Mouse (Mus musculus) MEL (cell line): ENCODE measurements around the gene Cobll1. TPM values are rescaled to one million over a fixed set of nuclear protein-coding genes. Genes with fewer than 3 reads are reported as not detected.

Experiments used
- DNase-seq: peaks from one replicate; pipeline ENCODE4 v3.0.0; 2011; ENCODE audit warnings: low read depth, low spot score
- H3K27ac ChIP-seq: 2 replicates; pipeline ENCODE4 v1.5.1; 2012; ENCODE audit warnings: low read depth, mild to moderate bottlenecking, control low read depth, low read length, moderate library complexity; ENCODE audit not compliant: control insufficient read depth
- H3K27me3 ChIP-seq, 2 experiments: fragments of 150-350 bp in 1 of 2; sonication (generic) in 1 of 2; 2 replicates each; pipeline ENCODE4 v1.6.1; 2012; ENCODE audit warnings: low read length in 2 of 2, mild to moderate bottlenecking in 2 of 2, improper control_type of control experiment in 1 of 2, moderate library complexity in 1 of 2; ENCODE audit not compliant: insufficient read depth in 2 of 2, control insufficient read depth in 1 of 2
- H3K36me3 ChIP-seq, 2 experiments: 2 replicates each; pipeline ENCODE4 v1.6.1; 2012 to 2014; ENCODE audit warnings: low read length in 2 of 2, improper control_type of control experiment in 1 of 2, inconsistent platforms in 1 of 2, mild to moderate bottlenecking in 1 of 2; ENCODE audit not compliant: insufficient read depth in 2 of 2, control insufficient read depth in 1 of 2
- H3K4me1 ChIP-seq, 2 experiments: fragments of 150-350 bp in 1 of 2; sonication (generic) in 1 of 2; 2 replicates each; pipeline ENCODE4 v1.6.1; 2012; ENCODE audit warnings: low read length in 2 of 2, improper control_type of control experiment in 1 of 2, mild to moderate bottlenecking in 1 of 2; ENCODE audit not compliant: insufficient read depth in 2 of 2, control insufficient read depth in 1 of 2
- H3K4me3 ChIP-seq, 2 experiments: fragments of 150-350 bp in 1 of 2; sonication (generic) in 1 of 2; 2 replicates each; pipeline ENCODE4 v1.5.1; 2012; ENCODE audit warnings: low read depth in 2 of 2, low read length in 2 of 2, mild to moderate bottlenecking in 2 of 2, moderate library complexity in 2 of 2, control low read depth in 1 of 2, improper control_type of control experiment in 1 of 2; ENCODE audit not compliant: control insufficient read depth in 1 of 2, insufficient read depth in 1 of 2
- H3K79me2 ChIP-seq: 2 replicates; pipeline ENCODE4 v1.6.1; 2012; ENCODE audit warnings: mild to moderate bottlenecking, low read length, moderate library complexity; ENCODE audit not compliant: control insufficient read depth, poor library complexity, insufficient read depth
- H3K9ac ChIP-seq: 2 replicates; pipeline ENCODE4 v1.6.1; 2012; ENCODE audit warnings: low read depth, mild to moderate bottlenecking, control low read depth, low read length, moderate library complexity; ENCODE audit not compliant: control insufficient read depth, poor library complexity, severe bottlenecking
- H3K9me3 ChIP-seq: fragments of 150-350 bp; sonication (generic); replicated peaks from 2 replicates; pipeline ENCODE4 v1.6.1; 2012; ENCODE audit warnings: mild to moderate bottlenecking, low read length, improper control_type of control experiment, moderate library complexity; ENCODE audit not compliant: insufficient read depth
- BHLHE40 ChIP-seq: IDR thresholded peaks from 2 replicates; pipeline ENCODE4 v1.6.1; 2012; ENCODE audit warnings: low read depth, mild to moderate bottlenecking, inconsistent platforms, low read length, improper control_type of control experiment, borderline replicate concordance
- CHD1 ChIP-seq: IDR thresholded peaks from 2 replicates; pipeline ENCODE4 v1.6.1; 2012; ENCODE audit warnings: low read depth, mild to moderate bottlenecking, inconsistent platforms, low read length, improper control_type of control experiment
- CHD2 ChIP-seq: IDR thresholded peaks from 2 replicates; pipeline ENCODE4 v1.6.1; 2011; ENCODE audit warnings: low read length, improper control_type of control experiment
- CTCF ChIP-seq, 3 experiments: IDR thresholded peaks in 2 of 3; conservative IDR thresholded peaks in 1 of 3; 2 replicates each; pipeline ENCODE4 v1.5.1; 2011 to 2012; ENCODE audit warnings: low read length in 3 of 3, low read depth in 2 of 3, mild to moderate bottlenecking in 2 of 3, improper control_type of control experiment in 1 of 3, inconsistent platforms in 1 of 3, mixed read lengths in 1 of 3, moderate library complexity in 1 of 3; ENCODE audit not compliant: control insufficient read depth in 1 of 3, insufficient read depth in 1 of 3, poor library complexity in 1 of 3, severe bottlenecking in 1 of 3
- ELF1 ChIP-seq: IDR thresholded peaks from 2 replicates; pipeline ENCODE4 v1.6.1; 2014; ENCODE audit warnings: low read depth, mild to moderate bottlenecking, inconsistent platforms, low read length, improper control_type of control experiment, moderate library complexity
- HCFC1 ChIP-seq: IDR thresholded peaks from 2 replicates; pipeline ENCODE4 v1.6.1; 2012; ENCODE audit warnings: low read depth, mild to moderate bottlenecking, inconsistent platforms, low read length, improper control_type of control experiment, moderate library complexity
- JUND ChIP-seq: IDR thresholded peaks from 2 replicates; pipeline ENCODE4 v1.6.1; 2011; ENCODE audit warnings: low read depth, mild to moderate bottlenecking, improper control_type of control experiment, low read length
- KAT2A ChIP-seq: conservative IDR thresholded peaks from 2 replicates; pipeline ENCODE4 v1.6.1; 2012; ENCODE audit warnings: low read depth, low read length, improper control_type of control experiment, inconsistent platforms
- MAFK ChIP-seq: IDR thresholded peaks from 2 replicates; pipeline ENCODE4 v1.6.1; 2011; ENCODE audit warnings: low read depth, mild to moderate bottlenecking, low read length, improper control_type of control experiment, borderline replicate concordance
- MAX ChIP-seq: IDR thresholded peaks from 2 replicates; pipeline ENCODE4 v1.6.1; 2011; ENCODE audit warnings: low read length, improper control_type of control experiment
- MEF2A ChIP-seq: IDR thresholded peaks from 2 replicates; pipeline ENCODE4 v1.6.1; 2014; ENCODE audit warnings: low read depth, mild to moderate bottlenecking, inconsistent platforms, low read length, improper control_type of control experiment; ENCODE audit not compliant: poor library complexity, insufficient replicate concordance, severe bottlenecking; ENCODE audit errors: extremely low read depth
- MXI1 ChIP-seq: IDR thresholded peaks from 2 replicates; pipeline ENCODE4 v1.6.1; 2011; ENCODE audit warnings: mild to moderate bottlenecking, low read depth, low read length, improper control_type of control experiment
- NRF1 ChIP-seq: IDR thresholded peaks from 2 replicates; pipeline ENCODE4 v1.6.1; 2014; ENCODE audit warnings: low read depth, mild to moderate bottlenecking, inconsistent platforms, low read length, improper control_type of control experiment, moderate library complexity; ENCODE audit not compliant: poor library complexity, insufficient read depth, severe bottlenecking
- RAD21 ChIP-seq: IDR thresholded peaks from 2 replicates; pipeline ENCODE4 v1.6.1; 2011; ENCODE audit warnings: mild to moderate bottlenecking, low read depth, low read length, improper control_type of control experiment
- SMC3 ChIP-seq: IDR thresholded peaks from 2 replicates; pipeline ENCODE4 v1.6.1; 2011; ENCODE audit warnings: low read depth, low read length, improper control_type of control experiment
- TCF12 ChIP-seq: IDR thresholded peaks from 2 replicates; pipeline ENCODE4 v1.6.1; 2014; ENCODE audit warnings: low read depth, mild to moderate bottlenecking, inconsistent platforms, low read length, improper control_type of control experiment, moderate library complexity
- USF2 ChIP-seq, 2 experiments: IDR thresholded peaks; 2 replicates each; pipeline ENCODE4 v1.6.1; 2011 to 2012; ENCODE audit warnings: improper control_type of control experiment in 2 of 2, low read length in 2 of 2, borderline replicate concordance in 1 of 2, inconsistent platforms in 1 of 2, low read depth in 1 of 2, mild to moderate bottlenecking in 1 of 2; ENCODE audit not compliant: insufficient read depth in 1 of 2
- ZMIZ1 ChIP-seq: IDR thresholded peaks from 2 replicates; pipeline ENCODE4 v1.6.1; 2012; ENCODE audit warnings: low read depth, mild to moderate bottlenecking, inconsistent platforms, low read length, improper control_type of control experiment, moderate library complexity
- polyA plus RNA-seq, 2 experiments: library from polyadenylated mRNA; stranded (reverse) in 1 of 2; unstranded in 1 of 2; fragments of >175 nt in 1 of 2; fragments of >200 nt in 1 of 2; gene quantifications; 2 replicates each; pipeline versions ENCODE4 v1.2.1 to v1.2.4; 2012; ENCODE audit warnings: low replicate concordance in 2 of 2, low read depth in 1 of 2; ENCODE audit not compliant: insufficient read length in 2 of 2, insufficient read depth in 1 of 2, missing spikeins in 1 of 2
- total RNA-seq: library from RNA; depleted of rRNA; stranded (reverse); fragments of 300-350 nt; gene quantifications from 2 replicates; pipeline ENCODE4 v1.2.3, GENCODE M21; 2012

Gene Cobll1
- total and polyA plus RNA-seq, 3 experiments: not detected

- Histone ChIP-seq H3K9me3 (no peaks in the 10 kb centered on the region), H3K79me2 (no peaks in the 10 kb centered on the region), H3K4me3 (no peak overlapping the region), H3K4me1 (no peaks in the 10 kb centered on the region), H3K36me3 (no peaks in the 10 kb centered on the region), H3K27ac (no peak overlapping the region), H3K9ac (no peak overlapping the region), H3K27me3 (no peaks in the 10 kb centered on the region)
- DNase-seq: no peak
- no peak for TF ChIP-seq RAD21
- no peak for TF ChIP-seq ZMIZ1
- no peak for TF ChIP-seq NRF1
- no peak for TF ChIP-seq MAFK
- no peak for TF ChIP-seq SMC3
- TF ChIP-seq KAT2A: no peak
- no peak for TF ChIP-seq CHD2
- TF ChIP-seq ELF1: no peak
- no peak for TF ChIP-seq MAX
- no peak for TF ChIP-seq CTCF (IDR thresholded peaks at IDR 0.05 in 2 of 3, conservative IDR thresholded peaks at IDR 0.05 in 1 of 3; ENCODE audit: control insufficient read depth in 1 of 3, insufficient read depth in 1 of 3, low read depth in 2 of 3, low read length in 3 of 3, poor library complexity in 1 of 3, severe bottlenecking in 1 of 3)
- TF ChIP-seq TCF12: no peak
Observed at GRCm38 (mm10) chr2:65203699-65204098, 35.5 kb downstream of the Cobll1 start.

GRCm38 (mm10) chr2:65199706-65200105 is 39.5 kb downstream of the Cobll1 start:
- no peak for DNase-seq
- Histone ChIP-seq H3K4me3 (no peak overlapping the region), H3K36me3 (no peaks in the 10 kb centered on the region), H3K9ac (no peak overlapping the region), H3K27ac (no peak overlapping the region), H3K79me2 (no peaks in the 10 kb centered on the region), H3K9me3 (no peaks in the 10 kb centered on the region), H3K4me1 (no peaks in the 10 kb centered on the region), H3K27me3 (no peaks in the 10 kb centered on the region)
- no peak for TF ChIP-seq CHD1
- no peak for TF ChIP-seq MXI1
- no peak for TF ChIP-seq CHD2
- TF ChIP-seq JUND: no peak
- TF ChIP-seq HCFC1: no peak
- TF ChIP-seq USF2 (IDR thresholded peaks at IDR 0.05; ENCODE audit: borderline replicate concordance in 1 of 2, insufficient read depth in 1 of 2, low read depth in 1 of 2, low read length in 2 of 2): no peak
- TF ChIP-seq NRF1: no peak
- TF ChIP-seq MEF2A: no peak
- TF ChIP-seq SMC3: no peak
- TF ChIP-seq KAT2A: no peak
- no peak for TF ChIP-seq BHLHE40
